Mouse (Mus musculus): ENCODE results near the gene Dmrtc2.
A peak's percentile ranks its signal among the peaks of the same experiment; 100 is the strongest.
"Not testable (repeated sequence)": the region's sequence is repeated elsewhere in the genome, so short reads cannot be mapped to it uniquely, and the experiment has no call there.

Gene Dmrtc2

GRCm38 (mm10) chr7:24877588-24877987, 7.7 kb downstream of the Dmrtc2 start:
- no peak for DNase-seq

- no peak for DNase-seq
Measured at GRCm38 (mm10) chr7:24879620-24880019, 9.8 kb downstream of the Dmrtc2 start.

- DNase-seq: no peak
Measured at GRCm38 (mm10) chr7:24882416-24883199, 12.8 kb downstream of the Dmrtc2 start.

GRCm38 (mm10) chr7:24883896-24884692, 14.2 kb downstream of the Dmrtc2 start, which contains the start of gene Rps19:
Rps19 (plus strand) TSS chr7:24884371.
- peak; percentile 96 to 97 for DNase-seq

- DNase-seq: no peak
Measured at GRCm38 (mm10) chr7:24884693-24885291, 14.9 kb downstream of the Dmrtc2 start.

GRCm38 (mm10) chr7:24885468-24886307, 15.8 kb downstream of the Dmrtc2 start:
- no peak for DNase-seq

GRCm38 (mm10) chr7:24886308-24886633, 16.4 kb downstream of the Dmrtc2 start:
- no peak for DNase-seq

GRCm38 (mm10) chr7:24887096-24887495, 17.2 kb downstream of the Dmrtc2 start:
- DNase-seq: no peak

GRCm38 (mm10) chr7:24889431-24890220, 19.8 kb downstream of the Dmrtc2 start:
- DNase-seq: no peak

GRCm38 (mm10) chr7:24890281-24891216, 20.7 kb downstream of the Dmrtc2 start:
- peak; percentile 71 to 72 for DNase-seq

GRCm38 (mm10) chr7:24891241-24892124, 21.6 kb downstream of the Dmrtc2 start:
- DNase-seq: no peak

GRCm38 (mm10) chr7:24892125-24892583, 22.3 kb downstream of the Dmrtc2 start:
- no peak for DNase-seq

- DNase-seq: not testable (repeated sequence)
Measured at GRCm38 (mm10) chr7:24895749-24896148, 25.9 kb downstream of the Dmrtc2 start.

- no peak for DNase-seq
Measured at GRCm38 (mm10) chr7:24896269-24896668, 26.4 kb downstream of the Dmrtc2 start.

- no peak for DNase-seq
Measured at GRCm38 (mm10) chr7:24897224-24897623, 27.4 kb downstream of the Dmrtc2 start, which contains the start of gene Cd79a. Cd79a (plus strand) TSS chr7:24897381.

GRCm38 (mm10) chr7:24897959-24898358, 28.1 kb downstream of the Dmrtc2 start:
- DNase-seq: no peak

GRCm38 (mm10) chr7:24901114-24901513, 31.3 kb downstream of the Dmrtc2 start:
- no peak for DNase-seq

- peak in 1 of 2 experiments; percentile 25 for DNase-seq
Measured at GRCm38 (mm10) chr7:24901842-24902241, 32.0 kb downstream of the Dmrtc2 start.

- no peak for DNase-seq
Measured at GRCm38 (mm10) chr7:24902264-24902629, 32.4 kb downstream of the Dmrtc2 start.
